25 mouse cellular contexts compared by ENCODE assay signal in genomic region chr13:95870626-95871025, GRCm38 (mm10). TPM values are rescaled to one million over a fixed set of nuclear protein-coding genes. Genes with fewer than 3 reads are reported as not detected.
DNase-seq lines count a peak whose midpoint lies in the region; ATAC-seq lines count a peak whose summit lies in the region.
"Had no signal": no experiment of that assay in that cellular context is flagged by ENCODE, and none has a peak within 500 bp of the region (broad histone marks: within the 10 kb centered on the region; RNA-seq: fewer than 3 reads in every experiment).

No protein-coding gene starts in this region.

- no peaks in the 10 kb centered on the region for H3K9me3 ChIP-seq in forebrain, embryonic 11.5 days (ENCODE audit: control insufficient read depth, low read length)
- H3K9me3 ChIP-seq in forebrain, embryonic 15.5 days = no peaks in the 10 kb centered on the region
- no peaks in the 10 kb centered on the region for H3K9me3 ChIP-seq in hindbrain, embryonic 12.5 days (replicated peaks)
- H3K9me3 ChIP-seq in hindbrain, embryonic 11.5 days (ENCODE audit: control insufficient read depth, low read length) = no peaks in the 10 kb centered on the region
- H3K9me3 ChIP-seq: embryonic facial prominence, embryonic 15.5 days; heart, embryonic 10.5 days; heart, embryonic 13.5 days had no signal

- WGBS in forebrain, embryonic 11.5 days = 96% methylated on average over 8 of the region's 8 CpGs
- WGBS in forebrain, embryonic 15.5 days = 88% methylated on average over 8 of the region's 8 CpGs
- whole genome bisulfite sequencing in hindbrain, embryonic 12.5 days = 87% methylated on average over 8 of the region's 8 CpGs
- 84% methylated on average over 8 of the region's 8 CpGs for WGBS in hindbrain, embryonic 11.5 days

- no peak for ATAC-seq in forebrain, embryonic 11.5 days (replicated peaks; ENCODE audit: low FRiP score)
- ATAC-seq in forebrain, embryonic 15.5 days (replicated peaks) = no peak
- no peak for ATAC-seq in hindbrain, embryonic 12.5 days (ENCODE audit: low FRiP score)
- no peak for ATAC-seq in hindbrain, embryonic 11.5 days (ENCODE audit: low FRiP score)
- ATAC-seq in common myeloid progenitor, adult 5-6 weeks (replicated peaks; ENCODE audit: low read depth, poor library complexity, severe bottlenecking) = 0 out of 2 replicates have a peak, but pooled peaks have one; percentile 30
- ATAC-seq in megakaryocyte progenitor cell, adult 5-6 weeks (replicated peaks; ENCODE audit: poor library complexity) = peak; percentile 50
- ATAC-seq: activated CD4-positive, CD25-positive, alpha-beta regulatory T cell, adult 4 months; forebrain, embryonic 16.5 days; intestine, postnatal 0 days had no signal

- no peak for DNase-seq in forebrain, embryonic 11.5 days (ENCODE audit: low spot score)
- DNase-seq in hindbrain, embryonic 11.5 days (ENCODE audit: low spot score) = no peak
- DNase-seq in lung, postnatal 14 days = no peak
- no peak for DNase-seq in kidney, adult 11 months
- DNase-seq: adrenal gland, adult 8-10 months; adrenal gland, postnatal 36 days; cerebellum, adult 18-20 months; cerebellum, adult 9-10 months; cerebellum, postnatal 14 days; gastrocnemius, postnatal 25 days; heart, adult 2 months; heart, postnatal 14 days; heart, postnatal 4 days; kidney, adult 8-10 months had no signal

- no peak overlapping the region for H3K4me2 ChIP-seq in forebrain, embryonic 11.5 days (ENCODE audit: low read depth, low read length, severe bottlenecking)
- H3K4me2 ChIP-seq in forebrain, embryonic 15.5 days (replicated peaks) = no peak overlapping the region
- no peak overlapping the region for H3K4me2 ChIP-seq in hindbrain, embryonic 12.5 days (replicated peaks)
- H3K4me2 ChIP-seq in hindbrain, embryonic 11.5 days (replicated peaks; ENCODE audit: low read depth, low read length) = no peak overlapping the region
- H3K4me2 ChIP-seq: embryonic facial prominence, embryonic 15.5 days; heart, embryonic 13.5 days; hindbrain, embryonic 14.5 days had no signal

- no peak overlapping the region for H3K9ac ChIP-seq in forebrain, embryonic 11.5 days (ENCODE audit: low read length)
- no peak overlapping the region for H3K9ac ChIP-seq in forebrain, embryonic 15.5 days (replicated peaks)
- H3K9ac ChIP-seq in hindbrain, embryonic 12.5 days = no peak overlapping the region
- H3K9ac ChIP-seq in hindbrain, embryonic 11.5 days (ENCODE audit: low read depth, low read length) = no peak overlapping the region
- H3K9ac ChIP-seq: embryonic facial prominence, embryonic 15.5 days; heart, embryonic 13.5 days; hindbrain, embryonic 14.5 days had no signal

- H3K27me3 ChIP-seq in forebrain, embryonic 11.5 days (ENCODE audit: control insufficient read depth, insufficient read depth, low read length) = no peaks in the 10 kb centered on the region
- H3K27me3 ChIP-seq in forebrain, embryonic 15.5 days = no peaks in the 10 kb centered on the region
- no peaks in the 10 kb centered on the region for H3K27me3 ChIP-seq in hindbrain, embryonic 12.5 days
- H3K27me3 ChIP-seq in hindbrain, embryonic 11.5 days (ENCODE audit: control insufficient read depth, insufficient read depth, low read length) = no peaks in the 10 kb centered on the region
- H3K27me3 ChIP-seq: embryonic facial prominence, embryonic 15.5 days; heart, embryonic 13.5 days had no signal

- H3K27ac ChIP-seq in forebrain, embryonic 11.5 days (ENCODE audit: low read depth, low read length) = 0 out of 2 replicates have a peak overlapping the region, but pooled peaks have one; percentile 15
- H3K27ac ChIP-seq in forebrain, embryonic 15.5 days (replicated peaks) = no peak overlapping the region
- H3K27ac ChIP-seq in hindbrain, embryonic 12.5 days = 0 out of 2 replicates have a peak overlapping the region, but pooled peaks have one; percentile 17
- no peak overlapping the region for H3K27ac ChIP-seq in hindbrain, embryonic 11.5 days (ENCODE audit: low read depth, low read length)
- H3K27ac ChIP-seq: embryonic facial prominence, embryonic 15.5 days; heart, adult 2 months; heart, embryonic 10.5 days; heart, embryonic 13.5 days; hindbrain, embryonic 14.5 days had no signal

- H3K4me1 ChIP-seq in forebrain, embryonic 11.5 days (replicated peaks; ENCODE audit: control insufficient read depth, insufficient read depth, low read length) = peaks cover 26% of the 10 kb centered on the region
- H3K4me1 ChIP-seq in forebrain, embryonic 15.5 days = peaks cover 29% of the 10 kb centered on the region
- peaks cover 34% of the 10 kb centered on the region for H3K4me1 ChIP-seq in hindbrain, embryonic 12.5 days
- peaks cover 9% of the 10 kb centered on the region for H3K4me1 ChIP-seq in hindbrain, embryonic 11.5 days (replicated peaks; ENCODE audit: control insufficient read depth, insufficient read depth, low read length)

- H3K4me3 ChIP-seq in forebrain, embryonic 11.5 days (ENCODE audit: low read depth, low read length) = no peak overlapping the region
- H3K4me3 ChIP-seq in forebrain, embryonic 15.5 days = no peak overlapping the region
- no peak overlapping the region for H3K4me3 ChIP-seq in hindbrain, embryonic 12.5 days
- no peak overlapping the region for H3K4me3 ChIP-seq in hindbrain, embryonic 11.5 days (ENCODE audit: low read depth, low read length)
- H3K4me3 ChIP-seq: embryonic facial prominence, embryonic 15.5 days; heart, adult 2 months; heart, embryonic 10.5 days; heart, embryonic 13.5 days had no signal

- H3K36me3 ChIP-seq in forebrain, embryonic 11.5 days (ENCODE audit: control insufficient read depth, insufficient read depth, low read length) = no peaks in the 10 kb centered on the region
- H3K36me3 ChIP-seq in forebrain, embryonic 15.5 days = no peaks in the 10 kb centered on the region
- H3K36me3 ChIP-seq in hindbrain, embryonic 12.5 days = no peaks in the 10 kb centered on the region
- H3K36me3 ChIP-seq in hindbrain, embryonic 11.5 days (ENCODE audit: control insufficient read depth, insufficient read depth, low read length) = no peaks in the 10 kb centered on the region
- H3K36me3 ChIP-seq: embryonic facial prominence, embryonic 15.5 days; heart, embryonic 10.5 days; heart, embryonic 13.5 days had no signal

RNA-seq across cellular contexts. Expression of gene Iqgap2, which starts 21.1 kb away (rescaled TPM):
- 19.8 and 20.1 TPM in 2 replicates for polyA plus RNA-seq in forebrain, embryonic 11.5 days (2014; fragmentation: Nextera tagmentation; extraction: Ambion mirVana)
- polyA plus RNA-seq in forebrain, embryonic 15.5 days (2015; fragmentation: Nextera tagmentation; extraction: Ambion mirVana) = 5.2 and 5.3 TPM in 2 replicates
- 13.3 and 14.0 TPM in 2 replicates for polyA plus RNA-seq in hindbrain, embryonic 12.5 days (2016; fragmentation: Nextera tagmentation; extraction: Ambion mirVana)
- polyA plus RNA-seq in hindbrain, embryonic 11.5 days (2014; fragmentation: Nextera tagmentation; extraction: Ambion mirVana) = 17.7 and 20.7 TPM in 2 replicates
- total RNA-seq in common myeloid progenitor, adult 5-6 weeks (2017) = 185 and 209 TPM in 2 replicates
- total RNA-seq in megakaryocyte progenitor cell, adult 5-6 weeks (2015) = 95.0 and 97.5 TPM in 2 replicates
- total RNA-seq in megakaryocyte progenitor cell, adult 5-6 weeks (2017) = 128 and 149 TPM in 2 replicates

Comparison
In these comparisons a context has a peak if more than half of its experiments do, and no peak if none do; other contexts are left out.
1. H3K27ac ChIP-seq: peak in forebrain, embryonic 11.5 days (single experiment) and hindbrain, embryonic 12.5 days (single experiment); none in forebrain, embryonic 15.5 days (single experiment) and hindbrain, embryonic 11.5 days (single experiment).
2. ATAC-seq: peak in common myeloid progenitor, adult 5-6 weeks (single experiment) and megakaryocyte progenitor cell, adult 5-6 weeks (single experiment); none in forebrain, embryonic 11.5 days (single experiment), forebrain, embryonic 15.5 days (single experiment), hindbrain, embryonic 12.5 days (single experiment) and hindbrain, embryonic 11.5 days (single experiment).